Mouse (Mus musculus) limb, embryonic 14.5 days (tissue): ENCODE data around the gene Gstp3. TPM values are rescaled to one million over a fixed set of nuclear protein-coding genes. Genes with fewer than 3 reads are reported as not detected.

Experiments used
- ATAC-seq: fragments of 200-750 bp; cut with Nextera tagmentation; 2 replicates; pipeline ENCODE4 v1.8.0; 2017; ENCODE audit warnings: low read depth, moderate number of reproducible peaks, moderate TSS enrichment; ENCODE audit not compliant: low FRiP score
- DNase-seq: peaks from one replicate; pipeline ENCODE4 v3.0.0-alpha.2; 2015; ENCODE audit warnings: low spot score
- H3K27ac ChIP-seq: fragments of 300-500 bp; sonication (generic); replicated peaks from 2 replicates; pipeline ENCODE4 v1.5.1; 2014; ENCODE audit warnings: low read depth, mild to moderate bottlenecking, low read length, moderate library complexity, mixed read lengths
- H3K27me3 ChIP-seq: fragments of 300-500 bp; sonication (generic); 2 replicates; pipeline ENCODE4 v1.6.1; 2014; ENCODE audit warnings: low read length, mixed read lengths; ENCODE audit not compliant: control insufficient read depth, insufficient read depth
- H3K36me3 ChIP-seq: fragments of 300-500 bp; sonication (generic); 2 replicates; pipeline ENCODE4 v1.6.1; 2014; ENCODE audit warnings: mild to moderate bottlenecking, low read length, moderate library complexity, mixed read lengths; ENCODE audit not compliant: control insufficient read depth, insufficient read depth
- H3K4me1 ChIP-seq: fragments of 300-500 bp; sonication (generic); 2 replicates; pipeline ENCODE4 v1.6.1; 2014; ENCODE audit warnings: antibody characterized with exemption, low read length, mixed read lengths; ENCODE audit not compliant: control insufficient read depth, insufficient read depth
- H3K4me2 ChIP-seq: fragments of 300-500 bp; sonication (generic); replicated peaks from 2 replicates; pipeline ENCODE4 v1.6.1; 2014; ENCODE audit warnings: low read depth, mild to moderate bottlenecking, low read length, moderate library complexity; ENCODE audit not compliant: severe bottlenecking
- H3K4me3 ChIP-seq: fragments of 300-500 bp; sonication (generic); replicated peaks from 2 replicates; pipeline ENCODE4 v1.5.1; 2014; ENCODE audit warnings: low read length
- H3K9ac ChIP-seq: fragments of 300-500 bp; sonication (generic); 2 replicates; pipeline ENCODE4 v1.6.1; 2014; ENCODE audit warnings: mild to moderate bottlenecking, low read depth, low read length, moderate library complexity; ENCODE audit not compliant: severe bottlenecking
- H3K9me3 ChIP-seq: fragments of 300-500 bp; sonication (generic); 2 replicates; pipeline ENCODE4 v1.6.1; 2016; ENCODE audit warnings: low read length; ENCODE audit not compliant: control insufficient read depth
- POLR2A ChIP-seq: fragments of 200-500 bp; IDR thresholded peaks from 2 replicates; pipeline ENCODE4 v1.8.0; 2012; ENCODE audit warnings: inconsistent platforms, mild to moderate bottlenecking, moderate library complexity, borderline replicate concordance; ENCODE audit not compliant: insufficient read depth, insufficient read length; ENCODE audit errors: extremely low read depth
- WGBS: fragments of 180-500 bp; shearing (Covaris S2); extraction: QIAGEN DNeasy Blood & Tissue Kit; methylation state at CpG from one replicate; pipeline ENCODE4 v1.1.7; 2014; 5-methylcytosine and 5-hydroxymethylcytosine counted together
- polyA plus RNA-seq, 2 experiments: library from polyadenylated mRNA; depleted of rRNA in 1 of 2; stranded (reverse) in 1 of 2; unstranded in 1 of 2; fragments of >200 nt; fragmentation: Nextera tagmentation in 1 of 2; extraction: Ambion mirVana in 1 of 2; gene quantifications; 2 replicates each; pipeline versions ENCODE4 v1.2.1 to v1.2.3; 2012 to 2014

Gstp3 gene
- polyA plus RNA-seq, 2 experiments = 0.47 to 0.69 TPM

DNA sequence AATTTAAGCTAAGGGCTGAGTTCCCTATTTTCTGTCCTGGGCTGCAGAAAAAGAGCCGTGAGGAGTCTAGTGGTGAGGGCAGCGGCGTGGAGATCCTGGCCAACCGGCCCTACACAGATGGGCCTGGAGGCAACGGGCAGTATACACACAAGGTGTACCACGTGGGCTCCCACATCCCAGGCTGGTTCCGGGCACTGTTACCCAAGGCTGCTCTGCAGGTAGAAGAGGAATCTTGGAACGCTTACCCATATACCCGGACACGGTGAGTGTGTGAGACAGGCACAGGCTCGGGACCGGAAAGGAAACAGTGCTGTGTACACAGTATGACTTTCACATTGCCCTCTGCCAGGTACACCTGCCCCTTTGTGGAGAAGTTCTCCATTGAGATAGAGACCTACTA lies 43.3 kb upstream of the Gstp3 start:
- Histone ChIP-seq H3K4me3 (no peak overlapping the region), H3K9me3 (no peaks in the 10 kb centered on the region), H3K4me2 (no peak overlapping the region), H3K36me3 (no peaks in the 10 kb centered on the region), H3K4me1 (peaks cover 22% of the 10 kb centered on the region), H3K27me3 (peaks cover 32% of the 10 kb centered on the region; the same call in 1 of the 2 replicates), H3K27ac (no peak overlapping the region), H3K9ac (no peak overlapping the region)
- 94% methylated on average over 12 of the region's 12 CpGs for WGBS
- no peak for DNase-seq
- TF ChIP-seq POLR2A = no peak
- no peak for ATAC-seq

DNA sequence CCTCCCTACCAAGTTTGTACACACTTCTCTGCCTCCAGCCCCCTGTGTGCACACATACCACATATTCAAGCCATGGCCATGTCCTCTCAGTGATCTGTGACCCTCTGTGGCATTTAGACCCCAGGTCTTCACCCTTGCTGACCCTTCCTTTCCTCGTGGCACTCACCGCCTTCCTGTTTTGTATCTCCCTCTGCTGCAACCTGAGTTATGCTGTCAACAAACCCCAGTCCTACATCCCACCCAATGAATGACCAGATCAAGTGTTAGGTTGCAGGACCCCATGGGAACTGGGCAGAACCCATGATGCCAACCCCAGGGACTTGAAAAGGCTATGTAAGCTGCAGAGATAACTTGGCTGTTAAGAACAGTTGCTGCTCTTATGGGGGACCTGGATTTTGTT lies 42.7 kb upstream of the Gstp3 start:
- no peak for ATAC-seq
- 91% methylated on average over 2 of the region's 2 CpGs for WGBS

DNA sequence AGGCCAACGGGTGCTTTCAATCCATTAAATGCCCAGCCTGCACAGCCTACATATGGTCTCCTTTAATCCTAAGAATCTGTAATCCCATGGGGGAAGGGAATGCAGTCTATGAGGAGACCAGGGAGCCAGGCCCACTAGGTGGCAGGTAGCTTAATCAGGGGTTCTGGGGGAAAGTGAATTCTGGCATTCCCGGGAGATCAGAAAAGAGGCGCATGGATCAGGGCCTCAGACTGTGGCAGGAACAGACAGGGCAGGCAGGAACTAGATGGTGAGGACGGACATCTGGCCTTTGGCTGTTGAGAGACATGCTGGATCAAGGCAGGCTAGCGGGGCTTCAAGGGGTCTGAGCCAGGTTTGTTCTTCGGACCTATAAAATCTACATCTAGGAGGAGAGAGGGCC lies 42.1 kb upstream of the Gstp3 start:
- no peak overlapping the region for H3K27ac ChIP-seq
- H3K9ac ChIP-seq = no peak overlapping the region
- DNase-seq (no peak), ATAC-seq (no peak)
- no peaks in the 10 kb centered on the region for H3K9me3 ChIP-seq
- peaks cover 32% of the 10 kb centered on the region; the same call in 1 of the 2 replicates for H3K27me3 ChIP-seq
- H3K4me3 ChIP-seq = peak overlapping the region; percentile 45; the same call in 1 of the 2 replicates
- H3K36me3 ChIP-seq = no peaks in the 10 kb centered on the region
- WGBS = 57% methylated on average over 6 of the region's 6 CpGs
- H3K4me2 ChIP-seq = no peak overlapping the region
- peaks cover 25% of the 10 kb centered on the region for H3K4me1 ChIP-seq
- no peak for TF ChIP-seq POLR2A

More for the DNA sequence above, 42.7 kb upstream of the Gstp3 start:
- Histone ChIP-seq H3K27ac (no peak overlapping the region), H3K27me3 (peaks cover 32% of the 10 kb centered on the region; the same call in 1 of the 2 replicates), H3K4me2 (no peak overlapping the region), H3K9ac (no peak overlapping the region), H3K4me3 (no peak overlapping the region), H3K9me3 (no peaks in the 10 kb centered on the region), H3K4me1 (peaks cover 23% of the 10 kb centered on the region), H3K36me3 (no peaks in the 10 kb centered on the region)
- no peak for TF ChIP-seq POLR2A
- no peak for DNase-seq

DNA sequence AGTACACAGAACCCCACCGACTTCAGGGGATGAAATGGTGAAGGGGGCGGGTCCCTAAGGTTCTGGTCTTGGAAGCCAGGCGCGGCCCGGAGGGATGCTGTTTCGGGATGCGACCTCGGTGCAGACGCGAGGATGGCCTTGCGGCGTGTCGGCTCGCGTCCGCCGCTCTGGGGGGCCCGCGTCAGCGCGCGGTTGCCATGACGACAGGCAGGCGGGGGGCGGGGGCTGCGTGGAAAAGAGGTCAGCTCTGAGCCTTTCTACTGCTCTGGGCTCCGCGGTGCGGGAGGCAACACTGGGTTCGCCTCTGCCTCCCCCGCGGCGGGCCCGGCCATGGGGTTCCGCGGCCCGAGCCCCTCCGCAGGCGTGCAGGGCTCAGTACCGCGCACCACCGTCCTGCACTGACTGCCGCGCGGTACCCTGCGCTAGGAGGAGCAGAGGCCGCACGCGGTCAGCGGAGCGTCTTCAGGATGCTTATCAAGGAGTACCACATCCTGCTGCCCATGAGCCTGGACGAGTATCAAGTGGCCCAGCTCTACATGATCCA lies 41.4 kb upstream of the Gstp3 start:
- no peaks in the 10 kb centered on the region for H3K36me3 ChIP-seq
- DNase-seq (no peak), ATAC-seq (no peak)
- H3K4me1 ChIP-seq = peaks cover 30% of the 10 kb centered on the region
- no peak overlapping the region for H3K27ac ChIP-seq
- H3K27me3 ChIP-seq = peaks cover 32% of the 10 kb centered on the region; the same call in 1 of the 2 replicates
- 2% methylated on average over 35 of the region's 52 CpGs for WGBS
- no peak for TF ChIP-seq POLR2A
- no peaks in the 10 kb centered on the region for H3K9me3 ChIP-seq
- peak overlapping the region; percentile 45 for H3K4me3 ChIP-seq
- peak overlapping the region; percentile 50 for H3K9ac ChIP-seq
- H3K4me2 ChIP-seq = peak overlapping the region; percentile 88

DNA sequence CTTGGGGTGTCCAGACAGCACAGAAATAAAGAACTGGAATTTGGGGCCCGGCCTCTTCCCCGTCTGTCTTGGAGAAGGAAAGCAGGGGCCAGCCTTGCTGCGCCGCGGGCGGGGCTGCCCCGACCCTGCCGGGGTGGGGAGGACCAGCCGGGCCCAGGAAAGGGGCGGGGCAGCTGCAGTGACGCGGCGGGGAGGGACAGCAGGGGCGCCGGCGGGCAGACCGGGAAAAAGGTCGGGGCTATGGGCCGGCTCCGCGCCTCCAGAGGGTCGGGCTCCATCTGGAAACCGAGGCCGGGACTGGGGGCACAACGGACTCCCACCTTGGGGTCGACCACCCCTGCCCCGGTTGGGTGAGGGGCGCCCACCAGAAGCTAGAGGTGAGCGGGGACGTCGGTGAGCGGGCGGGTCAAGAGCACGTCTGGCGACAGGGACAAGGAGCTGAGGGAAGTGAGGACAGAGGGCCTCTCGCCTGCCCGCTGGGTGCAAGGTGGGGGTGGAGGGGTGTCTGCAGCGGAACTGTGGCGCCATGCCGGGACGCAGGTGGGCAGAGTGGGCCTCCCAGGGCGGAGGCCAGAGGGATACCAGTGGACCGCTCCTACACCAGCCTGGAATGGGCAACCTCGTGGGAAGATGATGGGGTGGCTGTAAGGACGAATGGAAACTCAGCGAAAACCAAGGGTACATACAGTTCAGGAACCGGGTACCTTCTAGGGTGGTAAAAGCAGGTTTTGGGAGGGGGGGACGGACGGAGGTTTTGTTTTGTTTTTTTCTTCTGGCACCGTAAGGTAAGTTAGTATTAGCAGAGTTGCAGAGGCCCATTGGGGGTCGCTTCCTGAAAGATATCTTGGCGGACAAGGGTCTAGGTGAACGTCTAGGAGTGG lies 40.7 kb upstream of the Gstp3 start, which contains the start of gene Pitpnm1:
Pitpnm1 (plus strand) TSS at position 162 of the 881 bp plus-strand sequence.
- ATAC-seq = no peak
- Histone ChIP-seq H3K9ac (peak within 1 kb of the TSS; percentile 50), H3K36me3 (no peaks in the 10 kb centered on the region), H3K4me2 (peak within 1 kb of the TSS; percentile 88), H3K4me3 (peak within 1 kb of the TSS; percentile 45), H3K9me3 (no peaks in the 10 kb centered on the region), H3K27me3 (peaks cover 32% of the 10 kb centered on the region; the same call in 1 of the 2 replicates), H3K4me1 (peaks cover 30% of the 10 kb centered on the region), H3K27ac (no peak within 1 kb of the TSS)
- 4% methylated on average over 53 of the region's 53 CpGs for WGBS
- TF ChIP-seq POLR2A = no peak
- DNase-seq = peak; percentile 18
